Mouse (Mus musculus): ENCODE results near the gene Spata6.
A peak's percentile ranks its signal among the peaks of the same experiment; 100 is the strongest.

The Spata6 gene

DNA sequence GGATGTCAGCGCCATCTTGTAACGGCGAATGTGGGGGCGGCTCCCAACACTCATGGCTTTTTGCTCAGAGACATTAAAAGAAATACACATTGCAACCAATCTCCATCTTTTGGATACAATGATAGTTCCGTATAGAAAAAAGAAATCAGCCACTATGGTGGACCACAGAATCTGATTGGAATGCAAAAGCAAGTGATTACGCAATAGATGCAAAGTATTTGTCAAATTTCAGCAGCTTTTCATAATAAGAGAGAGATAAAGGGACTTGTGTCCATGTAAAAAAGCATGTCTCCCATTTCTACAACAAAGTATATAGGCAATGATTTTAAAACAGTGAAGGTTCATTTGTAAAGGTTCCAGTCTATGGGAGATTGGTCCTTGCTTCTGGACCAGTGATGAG is 119.1 kb downstream of the Spata6 start:
- DNase-seq (ENCODE audit: low read depth, low spot score): no peak

- peak; percentile 85 for DNase-seq (ENCODE audit: low read depth, low spot score)
Observed at GRCm38 (mm10) chr4:111852626-111853025, 132.8 kb downstream of the Spata6 start.

GRCm38 (mm10) chr4:111866701-111867100 is 146.9 kb downstream of the Spata6 start:
- no peak for DNase-seq (ENCODE audit: low read depth, low spot score)

- DNase-seq (ENCODE audit: low read depth, low spot score): no peak
Observed at GRCm38 (mm10) chr4:111867743-111868401, 148.1 kb downstream of the Spata6 start.
